Mouse (Mus musculus) liver, postnatal 0 days (tissue): ENCODE data around the gene Tle4.

Experiments used
- CTCF ChIP-seq: sonication (generic); IDR thresholded peaks from 2 replicates; pipeline ENCODE4 v1.5.1; 2016; ENCODE audit warnings: antibody characterized with exemption, low read depth
- EP300 ChIP-seq: IDR thresholded peaks from 2 replicates; pipeline ENCODE4 v1.6.1; 2016; ENCODE audit warnings: antibody characterized with exemption, low read depth, mild to moderate bottlenecking

GRCm38 (mm10) chr19:14415996-14416395 is 181.9 kb downstream of the Tle4 start:
- TF ChIP-seq CTCF (no peak), EP300 (no peak)
